ENCODE assay signal across 18 mouse cellular contexts in genomic region chr1:187736507-187736906, GRCm38 (mm10).
DNase-seq lines count a peak whose midpoint lies in the region; ATAC-seq lines count a peak whose summit lies in the region.
"Had no signal": no experiment of that assay in that cellular context is flagged by ENCODE, and none has a peak within 500 bp of the region (broad histone marks: within the 10 kb centered on the region; RNA-seq: fewer than 3 reads in every experiment).

No protein-coding gene starts in this region.

- no peak overlapping the region for H3K27ac ChIP-seq in heart, embryonic 14.5 days (replicated peaks in 1 of 2; ENCODE audit: control insufficient read depth in 1 of 2, insufficient read depth in 1 of 2, low read depth in 2 of 2, low read length in 2 of 2)
- H3K27ac ChIP-seq in liver, embryonic 11.5 days (ENCODE audit: low read depth, low read length): no peak overlapping the region
- no peak overlapping the region for H3K27ac ChIP-seq in liver, embryonic 12.5 days
- no peak overlapping the region for H3K27ac ChIP-seq in limb, embryonic 13.5 days
- H3K27ac ChIP-seq: forebrain, embryonic 15.5 days; hindbrain, embryonic 15.5 days; liver, embryonic 13.5 days; midbrain, embryonic 12.5 days had no signal

- peaks cover 7 to 30% of the 10 kb centered on the region in 2 experiments for H3K4me1 ChIP-seq in heart, embryonic 14.5 days (ENCODE audit: control insufficient read depth in 2 of 2, insufficient read depth in 2 of 2, low read length in 2 of 2)
- H3K4me1 ChIP-seq in liver, embryonic 11.5 days (replicated peaks; ENCODE audit: control insufficient read depth, insufficient read depth, low read length): no peaks in the 10 kb centered on the region
- H3K4me1 ChIP-seq in liver, embryonic 12.5 days: no peaks in the 10 kb centered on the region
- H3K4me1 ChIP-seq in limb, embryonic 13.5 days: peaks cover 12% of the 10 kb centered on the region
- H3K4me1 ChIP-seq: forebrain, embryonic 15.5 days; hindbrain, embryonic 15.5 days; liver, embryonic 13.5 days had no signal

- no peak for ATAC-seq in heart, embryonic 14.5 days (ENCODE audit: insufficient number of reproducible peaks, insufficient read depth, low FRiP score, low read depth)
- no peak for ATAC-seq in liver, embryonic 11.5 days (replicated peaks; ENCODE audit: low FRiP score)
- no peak for ATAC-seq in liver, embryonic 12.5 days
- ATAC-seq in limb, embryonic 13.5 days (ENCODE audit: low FRiP score, low read depth): no peak
- ATAC-seq: forebrain, embryonic 15.5 days had no signal

- no peaks in the 10 kb centered on the region for H3K36me3 ChIP-seq in heart, embryonic 14.5 days (ENCODE audit: control insufficient read depth, insufficient read depth, low read length)
- no peaks in the 10 kb centered on the region for H3K36me3 ChIP-seq in liver, embryonic 11.5 days (ENCODE audit: control insufficient read depth, insufficient read depth, low read length)
- H3K36me3 ChIP-seq in liver, embryonic 12.5 days: no peaks in the 10 kb centered on the region
- H3K36me3 ChIP-seq in limb, embryonic 13.5 days: no peaks in the 10 kb centered on the region
- H3K36me3 ChIP-seq: forebrain, embryonic 15.5 days; hindbrain, embryonic 15.5 days; liver, embryonic 13.5 days; midbrain, embryonic 12.5 days had no signal

- no peaks in the 10 kb centered on the region for H3K9me3 ChIP-seq in heart, embryonic 14.5 days (ENCODE audit: control insufficient read depth, low read length)
- H3K9me3 ChIP-seq in liver, embryonic 11.5 days (ENCODE audit: control insufficient read depth, low read length): no peaks in the 10 kb centered on the region
- H3K9me3 ChIP-seq in liver, embryonic 12.5 days (replicated peaks): no peaks in the 10 kb centered on the region
- H3K9me3 ChIP-seq in limb, embryonic 13.5 days: no peaks in the 10 kb centered on the region
- H3K9me3 ChIP-seq: forebrain, embryonic 15.5 days; hindbrain, embryonic 15.5 days; liver, embryonic 13.5 days; midbrain, embryonic 12.5 days had no signal

- 47% methylated on average over 14 of the region's 14 CpGs for WGBS in heart, embryonic 14.5 days
- 49% methylated on average over 14 of the region's 14 CpGs for WGBS in liver, embryonic 11.5 days
- WGBS in liver, embryonic 12.5 days (ENCODE audit: insufficient replicate concordance): 41% methylated on average over 14 of the region's 14 CpGs
- 47% methylated on average over 14 of the region's 14 CpGs for WGBS in limb, embryonic 13.5 days

- no peak overlapping the region for H3K9ac ChIP-seq in heart, embryonic 14.5 days (ENCODE audit: low read length)
- H3K9ac ChIP-seq in liver, embryonic 11.5 days (ENCODE audit: low read depth, low read length): no peak overlapping the region
- H3K9ac ChIP-seq in liver, embryonic 12.5 days: no peak overlapping the region
- no peak overlapping the region for H3K9ac ChIP-seq in limb, embryonic 13.5 days
- H3K9ac ChIP-seq: forebrain, embryonic 15.5 days; hindbrain, embryonic 15.5 days; liver, embryonic 13.5 days; midbrain, embryonic 12.5 days had no signal

- no peak overlapping the region for H3K4me3 ChIP-seq in heart, embryonic 14.5 days (ENCODE audit: control insufficient read depth in 1 of 2, insufficient read depth in 1 of 2, low read depth in 1 of 2, low read length in 2 of 2)
- no peak overlapping the region for H3K4me3 ChIP-seq in liver, embryonic 11.5 days (ENCODE audit: low read depth, low read length)
- H3K4me3 ChIP-seq in liver, embryonic 12.5 days: no peak overlapping the region
- no peak overlapping the region for H3K4me3 ChIP-seq in limb, embryonic 13.5 days
- H3K4me3 ChIP-seq: forebrain, embryonic 15.5 days; hindbrain, embryonic 15.5 days; liver, embryonic 13.5 days; midbrain, embryonic 12.5 days had no signal

- no peaks in the 10 kb centered on the region for H3K27me3 ChIP-seq in heart, embryonic 14.5 days (ENCODE audit: control insufficient read depth, insufficient read depth, low read length)
- H3K27me3 ChIP-seq in liver, embryonic 11.5 days (replicated peaks; ENCODE audit: control insufficient read depth, insufficient read depth, low read length): no peaks in the 10 kb centered on the region
- no peaks in the 10 kb centered on the region for H3K27me3 ChIP-seq in liver, embryonic 12.5 days (replicated peaks)
- H3K27me3 ChIP-seq in limb, embryonic 13.5 days: no peaks in the 10 kb centered on the region
- H3K27me3 ChIP-seq: forebrain, embryonic 15.5 days; hindbrain, embryonic 15.5 days; liver, embryonic 13.5 days; midbrain, embryonic 12.5 days had no signal

- intact Hi-C loops in heart, postnatal 14 days (cut with DNase I): no loop called here

- H3K4me2 ChIP-seq in heart, embryonic 14.5 days (ENCODE audit: low read length): peak overlapping the region; percentile 23; the same call in 1 of the 2 replicates
- no peak overlapping the region for H3K4me2 ChIP-seq in liver, embryonic 11.5 days
- H3K4me2 ChIP-seq in liver, embryonic 12.5 days: no peak overlapping the region
- H3K4me2 ChIP-seq in limb, embryonic 13.5 days (replicated peaks): 0 out of 2 replicates have a peak overlapping the region, but pooled peaks have one; percentile 1
- H3K4me2 ChIP-seq: forebrain, embryonic 15.5 days; hindbrain, embryonic 15.5 days; liver, embryonic 13.5 days; midbrain, embryonic 12.5 days had no signal

- no peak for DNase-seq in heart, postnatal 14 days
- peak; percentile 26 for DNase-seq in liver, embryonic 11.5 days (ENCODE audit: low spot score)
- peak; percentile 28 for DNase-seq in embryo, embryonic 10.5 days (ENCODE audit: low spot score)
- DNase-seq in spleen, adult 18-20 months: no peak
- DNase-seq in adrenal gland, adult 18-20 months (ENCODE audit: low spot score in 2 of 2): no peak
- DNase-seq: B cell, adult 2 months; cerebellum, adult 11 months; cerebellum, postnatal 25 days; kidney, adult 11 months; liver, embryonic 13.5 days; right cerebral cortex, adult 18-20 months; thymus, postnatal 4 days had no signal

Comparison
In these comparisons a context has a peak if more than half of its experiments do, and no peak if none do; other contexts are left out.
1. H3K4me2 ChIP-seq: peak in heart, embryonic 14.5 days (single experiment) and limb, embryonic 13.5 days (single experiment); none in liver, embryonic 11.5 days (single experiment) and liver, embryonic 12.5 days (single experiment).
2. DNase-seq: peak in liver, embryonic 11.5 days (single experiment) and embryo, embryonic 10.5 days (single experiment); none in heart, postnatal 14 days (0 of 2), spleen, adult 18-20 months (0 of 2) and adrenal gland, adult 18-20 months (0 of 2).